Mouse (Mus musculus) hindbrain, embryonic 14.5 days (tissue): ENCODE results near the gene D5Ertd579e. TPM values are rescaled to one million over a fixed set of nuclear protein-coding genes. Genes with fewer than 3 reads are reported as not detected.
A peak's percentile ranks its signal among the peaks of the same experiment; 100 is the strongest.

Experiments
- ATAC-seq: fragments of 200-750 bp; cut with Nextera tagmentation; 2 replicates; pipeline ENCODE4 v1.8.0; 2017; ENCODE audit warnings: moderate number of reproducible peaks, mild to moderate bottlenecking, moderate TSS enrichment, moderate library complexity; ENCODE audit not compliant: low FRiP score
- DNase-seq: peaks from one replicate; pipeline ENCODE4 v3.0.0-alpha.2; 2015; ENCODE audit warnings: low spot score
- H3K27ac ChIP-seq: fragments of 300-500 bp; sonication (generic); 2 replicates; pipeline ENCODE4 v1.5.1; 2014; ENCODE audit warnings: mild to moderate bottlenecking, moderate library complexity
- H3K27me3 ChIP-seq: fragments of 300-500 bp; sonication (generic); 2 replicates; pipeline ENCODE4 v1.6.1; 2014; ENCODE audit warnings: mild to moderate bottlenecking, low read length, mixed read lengths; ENCODE audit not compliant: control insufficient read depth, insufficient read depth
- H3K36me3 ChIP-seq: fragments of 300-500 bp; sonication (generic); replicated peaks from 2 replicates; pipeline ENCODE4 v1.6.1; 2014; ENCODE audit not compliant: control insufficient read depth, insufficient read depth
- H3K4me1 ChIP-seq: fragments of 300-500 bp; sonication (generic); replicated peaks from 2 replicates; pipeline ENCODE4 v1.6.1; 2014; ENCODE audit warnings: antibody characterized with exemption, low read length, mixed read lengths; ENCODE audit not compliant: control insufficient read depth, insufficient read depth
- H3K4me2 ChIP-seq: fragments of 300-500 bp; sonication (generic); replicated peaks from 2 replicates; pipeline ENCODE4 v1.6.1; 2014; ENCODE audit warnings: mild to moderate bottlenecking, moderate library complexity
- H3K4me3 ChIP-seq: fragments of 300-500 bp; sonication (generic); replicated peaks from 2 replicates; pipeline ENCODE4 v1.5.1; 2014; ENCODE audit warnings: mild to moderate bottlenecking, low read length
- H3K9ac ChIP-seq: fragments of 300-500 bp; sonication (generic); 2 replicates; pipeline ENCODE4 v1.6.1; 2014
- H3K9me3 ChIP-seq: fragments of 300-500 bp; sonication (generic); 2 replicates; pipeline ENCODE4 v1.6.1; 2016; ENCODE audit warnings: low read length; ENCODE audit not compliant: control insufficient read depth
- WGBS: fragments of 180-500 bp; shearing (Covaris S2); extraction: QIAGEN DNeasy Blood & Tissue Kit; methylation state at CpG from one replicate; pipeline ENCODE4 v1.1.7; 2014; 5-methylcytosine and 5-hydroxymethylcytosine counted together
- polyA plus RNA-seq: library from polyadenylated mRNA; unstranded; fragments of >200 nt; fragmentation: Nextera tagmentation; extraction: Ambion mirVana; gene quantifications from 2 replicates; pipeline ENCODE4 v1.2.1, GENCODE M21; 2014

The D5Ertd579e gene
- polyA plus RNA-seq, 1 experiment from 2014 or later = 45.3 TPM

GRCm38 (mm10) chr5:36603031-36603430, 92.8 kb downstream of the D5Ertd579e start:
- no peak overlapping the region for H3K9ac ChIP-seq
- no peaks in the 10 kb centered on the region for H3K27me3 ChIP-seq
- no peaks in the 10 kb centered on the region for H3K4me1 ChIP-seq
- H3K36me3 ChIP-seq = peaks cover 92% of the 10 kb centered on the region
- DNase-seq (peak; percentile 69), ATAC-seq (0 out of 2 replicates have a peak, but pooled peaks have one; percentile 59)
- H3K4me3 ChIP-seq = no peak overlapping the region
- no peaks in the 10 kb centered on the region for H3K9me3 ChIP-seq
- no peak overlapping the region for H3K27ac ChIP-seq
- no peak overlapping the region for H3K4me2 ChIP-seq
- WGBS = 83% methylated on average over 5 of the region's 5 CpGs

- Histone ChIP-seq H3K9me3 (no peaks in the 10 kb centered on the region), H3K27me3 (no peaks in the 10 kb centered on the region), H3K4me1 (no peaks in the 10 kb centered on the region), H3K9ac (no peak overlapping the region), H3K4me2 (no peak overlapping the region), H3K36me3 (peaks cover 82% of the 10 kb centered on the region), H3K27ac (no peak overlapping the region), H3K4me3 (no peak overlapping the region)
- ATAC-seq (no peak), DNase-seq (no peak)
- WGBS = 88% methylated on average over 9 of the region's 9 CpGs
Measured at GRCm38 (mm10) chr5:36602028-36602427, 93.8 kb downstream of the D5Ertd579e start.

GRCm38 (mm10) chr5:36601492-36601891, 94.3 kb downstream of the D5Ertd579e start:
- peaks cover 77% of the 10 kb centered on the region for H3K36me3 ChIP-seq
- WGBS = 95% methylated on average over 7 of the region's 7 CpGs

GRCm38 (mm10) chr5:36598883-36599282, 96.9 kb downstream of the D5Ertd579e start:
- Histone ChIP-seq H3K36me3 (peaks cover 51% of the 10 kb centered on the region), H3K4me1 (no peaks in the 10 kb centered on the region), H3K9ac (no peak overlapping the region), H3K9me3 (no peaks in the 10 kb centered on the region), H3K4me3 (no peak overlapping the region), H3K4me2 (no peak overlapping the region), H3K27me3 (no peaks in the 10 kb centered on the region), H3K27ac (no peak overlapping the region)
- ATAC-seq = no peak
- DNase-seq = no peak
- WGBS = 100% methylated on average over 1 of the region's 1 CpGs

More at GRCm38 (mm10) chr5:36601492-36601891, 94.3 kb downstream of the D5Ertd579e start:
- ATAC-seq (no peak), DNase-seq (no peak)
- no peak overlapping the region for H3K9ac ChIP-seq
- H3K27me3 ChIP-seq = no peaks in the 10 kb centered on the region
- no peak overlapping the region for H3K4me2 ChIP-seq
- H3K27ac ChIP-seq = no peak overlapping the region
- H3K4me3 ChIP-seq = no peak overlapping the region
- H3K9me3 ChIP-seq = no peaks in the 10 kb centered on the region
- no peaks in the 10 kb centered on the region for H3K4me1 ChIP-seq

GRCm38 (mm10) chr5:36597653-36598052, 98.2 kb downstream of the D5Ertd579e start:
- no peak for ATAC-seq
- H3K27me3 ChIP-seq = no peaks in the 10 kb centered on the region
- no peak overlapping the region for H3K4me3 ChIP-seq
- no peak overlapping the region for H3K4me2 ChIP-seq
- DNase-seq = no peak
- WGBS = 38% methylated on average over 4 of the region's 4 CpGs
- H3K9me3 ChIP-seq = no peaks in the 10 kb centered on the region
- H3K9ac ChIP-seq = no peak overlapping the region
- H3K27ac ChIP-seq = no peak overlapping the region
- H3K4me1 ChIP-seq = no peaks in the 10 kb centered on the region
- H3K36me3 ChIP-seq = peaks cover 39% of the 10 kb centered on the region

- Histone ChIP-seq H3K4me1 (no peaks in the 10 kb centered on the region), H3K27me3 (no peaks in the 10 kb centered on the region), H3K27ac (no peak overlapping the region), H3K4me3 (no peak overlapping the region), H3K4me2 (no peak overlapping the region), H3K36me3 (peaks cover 25% of the 10 kb centered on the region), H3K9ac (no peak overlapping the region), H3K9me3 (no peaks in the 10 kb centered on the region)
- 80% methylated on average over 5 of the region's 5 CpGs for WGBS
- ATAC-seq (no peak), DNase-seq (no peak)
Measured at GRCm38 (mm10) chr5:36596225-36596624, 99.6 kb downstream of the D5Ertd579e start.

GRCm38 (mm10) chr5:36595115-36595514, 100.7 kb downstream of the D5Ertd579e start:
- peaks cover 14% of the 10 kb centered on the region for H3K36me3 ChIP-seq
- no peaks in the 10 kb centered on the region for H3K9me3 ChIP-seq
- no peak overlapping the region for H3K27ac ChIP-seq
- no peak overlapping the region for H3K9ac ChIP-seq
- no peak overlapping the region for H3K4me3 ChIP-seq
- no peaks in the 10 kb centered on the region for H3K4me1 ChIP-seq
- WGBS = 24% methylated on average over 3 of the region's 3 CpGs
- ATAC-seq = no peak
- H3K4me2 ChIP-seq = no peak overlapping the region
- no peak for DNase-seq
- H3K27me3 ChIP-seq = no peaks in the 10 kb centered on the region

GRCm38 (mm10) chr5:36594344-36594743, 101.5 kb downstream of the D5Ertd579e start:
- Histone ChIP-seq H3K4me2 (no peak overlapping the region), H3K9ac (no peak overlapping the region), H3K4me1 (no peaks in the 10 kb centered on the region), H3K27me3 (no peaks in the 10 kb centered on the region), H3K27ac (no peak overlapping the region), H3K36me3 (peaks cover 7% of the 10 kb centered on the region), H3K4me3 (no peak overlapping the region), H3K9me3 (no peaks in the 10 kb centered on the region)
- DNase-seq = no peak
- WGBS = 72% methylated on average over 3 of the region's 3 CpGs
- no peak for ATAC-seq

GRCm38 (mm10) chr5:36593176-36593575, 102.6 kb downstream of the D5Ertd579e start, which contains the start of gene Tbc1d14:
Gene Tbc1d14, minus strand, starts transcription at chr5:36593276.
- DNase-seq (no peak), ATAC-seq (no peak)
- Histone ChIP-seq H3K27ac (no peak within 1 kb of the TSS), H3K4me2 (no peak within 1 kb of the TSS), H3K27me3 (no peaks in the 10 kb centered on the region), H3K9ac (no peak within 1 kb of the TSS), H3K9me3 (no peaks in the 10 kb centered on the region), H3K4me3 (no peak within 1 kb of the TSS), H3K36me3 (no peaks in the 10 kb centered on the region), H3K4me1 (no peaks in the 10 kb centered on the region)
- WGBS = 84% methylated on average over 5 of the region's 5 CpGs

- WGBS = 80% methylated on average over 5 of the region's 5 CpGs
- ATAC-seq (no peak), DNase-seq (no peak)
- no peak overlapping the region for H3K4me2 ChIP-seq
- no peaks in the 10 kb centered on the region for H3K36me3 ChIP-seq
- H3K9ac ChIP-seq = no peak overlapping the region
- H3K4me3 ChIP-seq = no peak overlapping the region
- no peaks in the 10 kb centered on the region for H3K9me3 ChIP-seq
- no peaks in the 10 kb centered on the region for H3K27me3 ChIP-seq
- H3K4me1 ChIP-seq = no peaks in the 10 kb centered on the region
- H3K27ac ChIP-seq = no peak overlapping the region
Measured at GRCm38 (mm10) chr5:36590499-36590920, 105.3 kb downstream of the D5Ertd579e start.
